Mouse (Mus musculus) lung, adult 18-20 months (tissue): ENCODE measurements around the gene Odf3l1.
"Not testable (repeated sequence)": the region's sequence is repeated elsewhere in the genome, so short reads cannot be mapped to it uniquely, and the experiment has no call there.

Experiments used
- DNase-seq, 2 experiments: peaks; one replicate each; pipeline ENCODE4 v3.0.0; 2022; ENCODE audit warnings: mixed read lengths in 2 of 2

Gene Odf3l1

DNA sequence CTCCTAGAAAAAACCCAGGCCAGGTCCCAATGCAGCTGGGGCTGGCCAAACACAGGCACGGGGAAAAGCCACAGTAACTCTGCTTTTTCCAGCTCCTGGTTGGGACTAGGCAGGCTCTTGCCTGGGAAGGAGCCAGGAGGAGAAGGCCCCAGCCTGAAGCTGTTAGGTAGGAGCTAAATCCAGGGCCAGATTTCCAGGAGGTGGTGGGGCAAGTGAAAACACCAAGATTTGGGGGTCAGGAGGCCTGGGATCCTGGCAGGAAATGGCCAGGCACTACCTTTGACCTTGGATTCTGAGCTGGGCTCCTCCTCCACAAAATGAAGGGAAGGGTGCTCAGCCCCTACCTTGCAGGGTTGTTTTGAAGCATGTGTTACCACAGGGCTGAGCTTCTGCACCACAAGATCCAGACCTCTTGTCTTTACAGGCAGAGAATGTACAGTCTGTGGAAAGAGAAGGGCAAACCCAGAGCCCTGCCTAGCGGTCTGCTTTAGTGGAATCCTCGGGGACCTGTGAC is at the start of gene Odf3l1:
Gene Odf3l1, minus strand, starts transcription at position 464 of the 514 bp plus-strand sequence.
- no peak for DNase-seq

DNA sequence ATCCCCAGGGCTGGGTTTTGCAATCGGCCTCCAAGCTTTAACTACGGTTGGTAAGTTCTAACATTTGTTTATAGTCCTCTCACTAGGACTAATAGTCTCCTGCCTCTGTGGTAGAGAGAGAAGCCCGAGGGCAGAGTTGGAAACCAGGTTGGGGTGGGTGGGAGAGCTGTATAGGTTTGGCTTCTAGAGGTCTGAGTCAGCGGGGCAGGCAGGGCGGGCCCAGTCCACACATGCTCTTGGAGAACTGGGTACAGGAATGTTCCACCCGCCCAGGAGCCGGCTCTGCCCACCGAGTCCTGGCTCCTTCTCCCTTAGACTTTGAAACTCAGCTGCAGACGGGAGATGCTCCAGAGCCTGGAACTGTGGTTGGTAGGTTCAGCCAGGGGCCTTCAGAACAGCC is 49.5 kb upstream of the Odf3l1 start:
- DNase-seq, result peak in 1 of 2 experiments; percentile 28

DNA sequence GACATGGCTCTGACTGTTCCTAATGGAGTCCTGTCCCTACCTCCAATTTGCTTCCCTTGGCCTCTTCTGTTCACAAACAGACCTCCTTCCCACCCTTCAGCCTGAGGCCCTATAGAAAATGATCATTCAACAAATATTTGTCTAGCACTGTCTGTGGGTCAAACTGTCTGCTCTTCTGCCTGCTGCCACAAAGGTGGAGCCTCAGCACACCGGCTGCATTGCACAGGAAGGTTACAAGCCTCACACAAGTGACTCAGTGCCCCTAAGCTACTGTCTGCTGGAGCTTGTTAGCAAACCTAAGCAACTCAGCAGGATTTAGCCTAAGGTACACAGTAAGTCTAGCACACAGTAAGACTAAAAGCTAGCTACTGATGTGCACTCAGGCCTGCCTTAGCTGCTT is 46.5 kb upstream of the Odf3l1 start:
- no peak for DNase-seq

DNA sequence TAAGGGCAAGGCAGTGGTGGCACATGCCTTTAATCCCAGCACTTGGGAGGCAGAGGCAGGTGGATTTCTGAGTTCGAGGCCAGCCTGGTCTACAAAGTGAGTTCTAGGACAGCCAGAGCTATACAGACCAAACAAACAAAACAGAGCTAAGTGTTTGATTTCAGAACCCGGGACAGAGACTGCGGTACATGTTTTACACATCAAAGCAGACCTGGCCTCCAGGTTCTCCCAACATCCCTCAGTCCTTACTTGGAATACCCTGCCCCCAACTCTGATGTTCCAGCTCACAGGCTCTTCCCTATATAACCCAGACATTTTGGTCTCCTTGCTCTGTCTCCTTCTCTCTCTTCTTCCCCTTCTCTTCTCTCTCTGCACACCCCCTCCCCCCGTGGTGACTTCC is 45.5 kb upstream of the Odf3l1 start:
- DNase-seq, result not testable (repeated sequence)

DNA sequence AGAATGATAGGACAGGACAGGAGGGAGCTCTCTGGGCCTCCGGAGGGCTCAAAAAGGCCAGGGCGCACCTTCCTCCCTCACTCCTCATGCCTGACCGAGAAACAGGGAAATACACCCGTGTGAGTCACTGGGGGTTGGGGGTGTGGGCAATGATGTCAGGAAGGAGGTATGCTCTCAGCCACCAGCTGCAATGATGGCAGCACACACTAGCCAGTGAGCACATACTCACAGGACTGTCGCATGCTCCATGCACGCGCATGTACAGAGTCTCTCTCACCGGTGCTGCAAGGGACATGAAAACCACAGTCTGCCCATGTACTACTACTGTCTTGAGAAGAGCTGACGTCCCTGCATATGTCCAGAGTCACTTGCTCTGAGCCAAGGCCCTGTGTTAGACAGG is 43.1 kb upstream of the Odf3l1 start:
- no peak for DNase-seq

DNA sequence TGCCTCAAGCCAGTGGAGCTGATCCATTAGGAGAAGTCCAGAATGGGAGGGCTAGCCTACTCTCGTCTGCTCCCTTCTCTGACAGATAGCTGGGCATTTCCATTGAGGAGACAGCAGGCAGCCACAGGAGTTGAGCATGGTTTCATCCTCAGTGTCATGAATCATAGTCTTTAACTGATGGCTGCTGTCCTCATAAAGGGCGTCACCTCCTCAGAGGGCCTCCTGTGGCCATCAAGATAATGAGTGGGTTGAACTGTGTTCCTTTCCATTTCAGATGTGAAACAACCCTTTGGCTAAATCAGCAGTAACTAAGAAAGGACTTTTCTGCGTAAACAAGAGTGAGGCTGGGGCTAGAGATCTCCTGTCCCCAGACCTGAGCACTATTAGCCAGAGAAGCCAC is 39.2 kb upstream of the Odf3l1 start:
- DNase-seq, result no peak

DNA sequence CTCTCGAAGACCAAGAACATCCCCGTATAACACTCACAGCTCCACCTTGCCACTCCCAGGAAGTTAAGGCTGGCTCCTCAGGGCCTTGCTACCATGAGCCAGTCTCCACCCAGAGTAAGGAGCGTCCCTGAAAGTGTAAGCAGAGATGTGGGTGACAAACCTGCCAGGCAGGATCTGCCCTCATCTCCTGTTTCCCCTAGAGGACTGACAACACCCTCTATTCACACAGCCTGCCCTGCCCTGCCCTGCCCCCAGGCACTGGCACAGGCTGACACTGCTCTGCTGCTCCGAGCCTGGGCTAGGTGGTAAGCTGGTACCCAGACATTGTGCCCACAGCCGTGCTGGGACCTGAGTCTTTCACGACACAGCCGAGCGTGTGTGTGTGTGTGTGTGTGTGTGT is 36.7 kb upstream of the Odf3l1 start:
- peak; percentile 61 to 75 for DNase-seq

DNA sequence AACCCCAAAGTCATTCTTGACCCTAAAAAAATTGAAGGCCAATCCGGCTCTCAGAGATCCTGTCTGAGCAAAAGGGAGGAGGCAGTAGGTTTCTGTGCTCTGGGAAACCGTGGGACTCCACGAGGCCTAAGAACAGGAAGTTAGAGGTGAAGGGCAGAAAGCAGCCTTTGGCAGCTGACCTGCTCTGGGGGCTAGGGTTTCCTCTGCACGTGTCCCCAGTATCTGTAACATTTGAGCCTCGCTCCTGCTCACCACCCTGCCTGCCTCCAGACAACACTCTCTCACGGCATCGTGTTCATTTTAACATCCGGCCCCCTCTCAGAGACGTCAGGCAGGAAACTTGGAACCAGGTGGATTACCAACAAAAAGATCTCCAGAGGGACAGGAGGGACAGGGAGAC is 36.1 kb upstream of the Odf3l1 start:
- DNase-seq, result no peak

DNA sequence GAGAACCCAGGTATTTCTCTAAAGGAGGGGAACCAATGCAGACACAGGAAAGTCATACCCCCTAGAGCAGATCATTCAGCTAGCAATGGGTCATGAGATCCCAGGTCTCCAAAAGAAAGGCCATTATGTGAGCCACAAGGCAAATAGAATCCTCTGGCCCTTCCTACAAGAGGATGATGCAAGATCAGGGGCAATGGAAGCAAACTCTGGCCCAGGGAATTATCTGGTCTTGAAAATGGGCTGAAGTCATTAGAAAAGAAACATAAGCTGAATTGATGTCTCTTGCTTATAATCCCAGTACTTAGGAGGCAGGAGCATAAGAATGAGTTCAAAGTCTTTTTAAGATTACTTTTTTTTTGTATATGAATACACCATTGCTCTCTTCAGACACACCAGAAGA is 35.6 kb upstream of the Odf3l1 start:
- no peak for DNase-seq

DNA sequence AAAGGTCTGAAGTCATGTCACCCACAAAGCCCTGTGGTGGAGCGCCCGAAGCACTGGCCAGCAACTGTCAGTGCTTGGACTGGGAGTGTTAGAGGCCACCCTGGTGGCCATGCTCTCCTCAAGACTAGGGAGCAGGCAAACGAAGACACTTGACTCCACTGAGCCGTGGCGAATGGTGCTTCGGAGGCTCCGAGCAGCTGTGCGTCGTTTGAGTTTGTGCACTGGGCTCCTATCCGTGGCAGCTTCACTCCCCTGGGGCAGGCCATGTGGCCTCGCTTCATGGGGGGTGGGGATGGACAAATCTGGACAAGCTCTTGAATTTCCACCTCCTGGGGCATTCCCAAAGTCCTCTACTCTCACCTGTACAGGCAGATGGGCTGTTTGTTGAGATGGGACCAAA is 34.9 kb upstream of the Odf3l1 start:
- DNase-seq, result no peak

DNA sequence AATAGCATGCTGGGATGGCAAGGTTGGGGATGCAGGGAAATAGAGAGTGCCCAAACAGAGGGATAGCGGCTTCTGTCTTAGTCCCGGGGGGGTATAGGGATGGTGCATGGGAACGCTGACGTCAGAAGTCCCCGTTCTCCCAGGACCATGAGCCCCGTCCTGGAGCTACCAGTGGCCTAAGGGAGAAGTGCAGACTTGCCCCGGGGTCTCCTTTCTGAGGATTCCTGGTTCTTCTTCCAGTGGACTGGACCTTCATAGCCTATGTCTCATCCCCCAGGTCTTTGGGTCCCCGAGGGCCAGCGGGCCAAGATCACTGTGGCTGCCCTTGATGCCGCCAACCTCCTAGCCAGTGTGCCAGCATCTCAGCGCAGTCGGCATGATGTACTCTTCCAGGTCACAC is 32.3 kb upstream of the Odf3l1 start:
- no peak for DNase-seq

DNA sequence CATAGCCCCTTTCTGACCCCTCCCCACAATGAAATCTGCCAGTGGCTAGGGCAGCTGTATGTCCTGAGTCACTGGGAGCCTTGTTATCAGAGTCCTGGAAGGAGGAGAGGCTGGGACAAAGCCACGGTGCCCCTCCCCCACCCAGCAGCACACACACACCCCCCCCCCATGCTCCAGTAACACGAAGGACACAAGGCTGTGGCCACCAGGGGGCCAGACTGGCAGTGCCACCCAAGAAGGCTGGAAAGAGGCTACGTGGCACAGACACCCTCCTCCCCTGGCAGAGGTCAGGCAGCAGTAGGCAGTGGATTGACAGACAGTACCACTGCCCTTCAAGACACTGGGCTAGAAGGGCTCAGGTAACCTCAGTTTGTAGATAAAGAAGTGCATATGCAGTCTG is 29.5 kb upstream of the Odf3l1 start:
- DNase-seq, result peak in 1 of 2 experiments; percentile 50

DNA sequence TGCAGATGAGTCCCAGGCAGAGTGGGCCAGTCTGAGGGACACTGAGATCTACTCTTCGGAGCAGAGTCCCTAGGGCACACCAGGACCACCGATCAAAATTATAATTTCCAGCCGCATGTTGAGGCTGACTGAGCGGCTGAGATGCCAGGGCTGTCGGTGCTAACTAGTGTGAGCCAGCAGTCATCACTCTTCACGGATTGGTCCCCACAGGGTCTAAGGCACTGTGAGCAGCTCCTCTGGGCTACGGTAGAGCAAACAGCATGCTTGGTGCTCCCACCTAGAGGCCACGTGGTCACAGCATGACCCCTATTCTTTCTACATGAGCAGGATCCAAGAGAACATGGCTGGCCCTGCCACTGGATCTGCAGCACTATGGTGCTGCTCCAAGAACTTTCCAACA is 28.8 kb upstream of the Odf3l1 start:
- DNase-seq, result no peak

DNA sequence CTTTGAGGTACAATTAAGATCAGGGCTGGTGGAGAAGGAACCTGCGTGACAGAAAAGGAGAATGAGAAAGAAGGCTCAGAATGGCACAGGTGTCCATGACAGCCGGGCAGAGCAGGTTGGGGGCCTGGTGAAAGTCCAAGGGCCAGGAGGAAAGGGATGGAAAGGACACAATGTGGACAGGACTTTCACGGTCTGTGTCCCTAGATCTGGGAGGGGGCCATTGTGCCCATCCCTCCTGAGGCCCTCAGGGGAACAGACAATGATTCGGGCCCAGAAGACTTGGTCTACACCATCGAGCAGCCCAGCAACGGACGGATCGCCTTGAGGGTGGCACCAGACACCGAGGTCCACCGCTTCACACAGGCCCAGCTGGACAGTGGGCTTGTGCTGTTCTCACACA is 27.6 kb upstream of the Odf3l1 start:
- DNase-seq, result no peak

DNA sequence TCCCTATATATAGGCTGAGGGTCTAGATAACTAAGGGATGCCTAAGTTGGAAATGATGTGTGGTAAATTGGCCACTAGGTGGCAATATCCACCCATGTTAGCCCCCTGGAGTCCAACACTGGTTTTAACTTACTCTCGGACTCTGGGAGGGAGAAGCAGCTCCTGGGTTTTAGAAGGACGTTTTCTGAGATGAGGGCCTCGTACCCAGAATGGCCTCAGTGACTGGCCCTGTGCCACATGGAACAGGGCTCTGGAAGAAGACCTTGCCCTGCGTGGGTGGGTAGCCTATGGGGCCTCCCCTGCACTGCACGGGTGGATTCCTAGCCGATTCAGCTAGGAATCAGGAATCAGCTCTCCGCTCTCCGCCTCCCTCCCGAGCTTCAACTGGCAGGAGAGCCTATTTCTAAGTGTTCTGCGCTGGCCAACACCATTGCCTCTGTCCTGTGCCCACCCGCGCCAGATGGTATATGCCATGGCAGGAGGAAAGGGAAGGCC is 27.1 kb upstream of the Odf3l1 start:
- DNase-seq, result peak; percentile 66 to 76

DNA sequence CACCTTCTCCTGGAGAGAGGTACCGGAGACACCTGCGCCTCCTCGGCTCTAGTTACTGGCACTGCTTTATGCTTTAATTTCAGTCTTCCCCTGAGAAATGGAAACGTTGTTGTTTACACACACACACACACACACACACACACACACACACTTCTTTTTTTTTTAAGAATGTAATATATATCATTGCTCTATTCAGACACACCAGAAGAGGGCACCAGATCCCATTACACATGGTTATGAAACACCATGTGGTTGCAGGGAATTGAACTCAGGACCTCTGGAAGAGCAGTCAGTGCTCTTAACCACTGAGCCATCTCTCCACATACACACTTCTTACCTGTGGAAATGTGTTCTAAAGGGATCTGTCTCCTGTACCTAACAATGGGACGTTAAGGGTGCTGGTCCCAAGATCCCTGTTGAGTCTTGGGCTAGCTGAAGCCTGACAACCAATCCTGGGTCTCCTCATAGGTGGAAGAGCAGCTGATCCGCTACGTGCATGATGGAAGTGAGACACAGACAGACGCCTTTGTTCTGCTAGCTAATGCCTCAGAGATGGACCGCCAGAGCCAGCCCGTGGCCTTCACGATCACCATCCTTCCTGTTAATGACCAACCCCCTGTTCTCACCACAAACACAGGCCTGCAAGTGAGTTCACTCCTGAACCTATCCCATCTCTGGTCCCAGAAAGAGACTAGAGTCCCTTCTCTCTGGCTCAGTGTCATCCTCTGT is 26.2 kb upstream of the Odf3l1 start:
- DNase-seq, result no peak

DNA sequence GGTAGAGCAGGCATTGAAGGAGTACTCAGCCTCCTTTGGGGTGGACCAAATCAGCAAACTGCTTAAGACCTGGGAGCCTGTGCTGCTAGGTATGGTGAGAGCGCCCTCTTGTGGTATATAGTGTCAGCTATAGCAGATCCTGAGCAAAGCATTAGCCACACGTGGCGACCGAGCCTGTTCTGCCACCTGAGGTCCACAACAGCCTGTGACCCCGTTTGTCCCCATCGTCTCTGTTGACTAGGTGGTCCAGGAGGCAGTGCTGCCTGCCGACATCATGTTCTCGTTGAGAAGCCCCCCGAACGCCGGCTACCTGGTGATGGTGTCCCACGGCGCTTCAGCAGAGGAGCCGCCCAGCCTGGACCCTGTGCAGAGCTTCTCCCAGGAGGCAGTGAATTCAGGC is 25.3 kb upstream of the Odf3l1 start:
- DNase-seq, result peak; percentile 50 to 68

DNA sequence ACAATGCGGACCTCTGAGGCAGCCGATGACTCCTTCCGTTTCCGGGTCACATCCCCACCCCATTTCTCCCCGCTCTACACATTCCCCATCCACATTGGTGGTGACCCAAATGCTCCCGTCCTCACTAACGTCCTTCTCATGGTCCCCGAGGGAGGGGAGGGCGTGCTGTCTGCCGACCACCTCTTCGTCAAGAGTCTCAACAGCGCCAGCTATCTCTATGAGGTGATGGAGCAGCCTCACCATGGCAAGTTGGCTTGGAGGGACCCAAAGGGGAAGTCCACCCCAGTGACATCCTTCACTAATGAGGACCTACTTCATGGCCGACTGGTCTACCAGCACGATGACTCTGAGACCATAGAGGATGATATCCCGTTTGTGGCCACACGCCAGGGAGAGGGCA is 23.1 kb upstream of the Odf3l1 start:
- DNase-seq, result no peak

DNA sequence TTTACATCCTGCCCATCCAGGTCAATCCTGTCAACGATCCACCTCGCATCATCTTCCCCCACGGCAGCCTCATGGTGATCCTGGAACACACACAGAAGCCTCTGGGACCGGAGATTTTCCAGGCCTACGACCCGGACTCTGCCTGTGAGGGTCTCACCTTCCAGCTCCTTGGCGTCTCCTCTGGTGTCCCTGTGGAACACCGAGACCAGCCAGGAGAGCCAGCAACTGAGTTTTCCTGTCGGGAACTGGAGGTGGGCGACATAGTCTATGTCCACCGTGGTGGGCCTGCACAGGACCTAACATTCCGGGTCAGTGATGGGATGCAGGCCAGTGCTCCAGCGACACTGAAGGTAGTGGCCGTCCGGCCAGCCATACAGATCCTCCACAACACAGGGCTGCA is 22.1 kb upstream of the Odf3l1 start:
- DNase-seq, result no peak

DNA sequence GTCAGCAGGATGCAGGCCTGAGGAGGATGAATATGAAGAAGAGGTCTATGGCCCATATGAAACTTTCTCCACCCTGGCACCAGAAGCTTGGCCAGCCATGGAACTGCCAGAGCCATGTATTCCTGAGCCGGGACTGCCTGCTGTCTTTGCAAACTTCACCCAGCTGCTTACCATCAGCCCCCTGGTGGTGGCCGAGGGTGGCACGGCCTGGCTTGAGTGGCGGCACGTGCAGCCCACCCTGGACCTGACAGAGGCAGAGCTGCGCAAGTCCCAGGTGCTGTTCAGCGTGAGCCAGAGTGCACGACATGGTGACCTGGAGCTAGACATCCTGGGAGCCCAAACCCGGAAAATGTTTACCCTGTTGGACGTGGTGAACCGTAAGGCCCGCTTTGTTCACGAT is 21.6 kb upstream of the Odf3l1 start:
- DNase-seq, result no peak

DNA sequence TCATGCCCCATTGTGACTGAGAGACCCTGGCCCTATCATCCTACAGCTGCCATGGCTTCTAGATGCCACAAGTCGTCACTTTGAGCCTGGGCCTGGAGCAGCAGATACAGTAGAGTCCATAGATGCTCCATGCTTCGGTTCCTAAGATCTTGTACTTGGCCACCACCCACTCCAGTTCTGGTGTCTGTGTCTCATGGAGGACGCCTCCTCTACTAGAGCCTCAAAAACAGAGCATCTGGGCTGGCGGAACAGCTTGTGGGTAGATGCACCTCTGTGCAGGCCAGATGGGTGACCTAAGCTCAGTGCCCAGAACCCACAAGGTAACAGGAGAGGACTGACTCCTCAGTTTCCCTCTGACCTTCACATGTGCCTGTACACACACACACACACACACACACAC is 19.8 kb upstream of the Odf3l1 start:
- no peak for DNase-seq

DNA sequence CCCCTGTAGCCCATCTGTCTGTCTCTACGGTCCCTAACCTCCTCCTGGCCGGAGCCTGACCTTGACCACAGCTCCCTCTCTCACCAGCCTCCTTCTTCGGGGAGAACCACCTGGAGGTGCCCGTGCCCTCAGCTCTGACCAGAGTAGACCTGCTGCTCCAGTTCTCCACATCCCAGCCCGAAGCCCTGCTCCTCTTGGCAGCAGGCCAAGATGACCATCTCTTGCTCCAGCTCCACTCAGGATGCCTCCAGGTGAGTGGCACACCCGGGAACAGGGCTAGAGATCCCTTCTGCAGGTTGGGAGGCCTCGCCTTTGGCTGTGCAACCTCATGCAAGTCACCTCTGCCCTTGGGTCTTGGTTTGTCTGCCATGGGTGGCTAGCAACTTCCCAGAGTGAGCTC is 19.0 kb upstream of the Odf3l1 start:
- DNase-seq, result no peak

DNA sequence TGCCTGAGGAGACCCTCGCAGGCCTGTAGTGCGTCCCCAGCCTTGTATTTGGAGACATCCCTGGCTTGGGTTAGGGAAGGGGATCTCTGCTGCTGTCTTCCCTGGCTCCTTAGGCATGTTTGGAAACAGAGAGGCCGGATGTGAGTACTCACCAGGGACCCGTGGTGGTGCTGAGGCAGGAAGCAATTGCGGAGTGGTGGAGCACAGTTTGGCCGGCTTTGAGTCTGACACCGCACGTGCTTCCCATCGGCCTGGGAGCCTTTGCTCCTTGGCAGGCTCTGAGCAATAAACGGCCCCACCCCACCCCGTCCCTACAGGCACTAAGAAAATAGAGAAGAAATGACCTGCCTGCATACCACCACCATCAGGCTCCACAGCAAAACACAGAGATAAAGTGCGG is 18.3 kb upstream of the Odf3l1 start:
- no peak for DNase-seq

DNA sequence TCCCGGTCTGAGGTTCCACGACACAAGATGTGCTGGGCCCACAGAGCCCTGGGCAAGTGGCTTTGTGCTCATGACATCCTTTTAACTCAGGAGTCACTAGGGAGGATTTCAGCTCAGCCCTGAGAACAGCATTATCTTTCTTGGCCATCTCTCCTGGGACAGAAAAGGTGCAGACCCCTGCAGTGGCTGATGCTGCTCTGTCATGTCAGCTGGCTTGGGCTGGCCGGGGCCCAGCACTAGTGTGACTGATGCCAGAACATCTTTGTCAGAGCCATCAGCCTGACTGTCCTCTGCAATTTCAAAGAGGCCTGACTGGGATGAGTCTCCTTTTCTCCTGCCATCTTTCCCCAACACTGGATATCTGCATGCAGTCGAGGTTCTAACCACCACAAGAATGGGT is 17.8 kb upstream of the Odf3l1 start:
- no peak for DNase-seq

DNA sequence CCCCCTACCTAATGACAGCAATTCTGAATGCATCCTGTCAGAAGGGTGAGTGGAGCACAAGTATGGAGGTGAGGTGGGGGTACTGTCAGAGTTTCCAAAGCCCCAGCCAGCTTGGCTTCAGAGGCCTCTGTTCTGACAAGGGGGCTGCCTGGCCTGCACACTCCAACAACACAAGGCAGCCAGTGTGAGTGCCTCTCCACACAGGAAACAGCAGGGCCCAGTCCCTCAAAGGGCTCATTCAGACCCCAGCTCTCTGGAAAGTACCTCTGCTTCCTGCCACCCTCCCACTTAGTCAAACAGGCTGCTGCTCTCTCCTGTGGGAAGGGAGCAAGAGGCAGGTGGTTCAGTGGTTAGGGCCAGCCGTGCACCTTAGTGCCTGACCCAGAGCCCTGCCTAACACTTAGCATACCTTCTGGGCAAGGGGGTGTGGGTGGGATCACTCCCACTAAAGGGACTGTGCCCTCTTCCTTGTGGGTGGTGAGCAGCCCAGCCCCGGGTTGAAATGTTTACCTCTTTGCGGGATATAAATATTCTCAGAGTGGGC is 17.1 kb upstream of the Odf3l1 start:
- DNase-seq, result no peak
